Mouse (Mus musculus) bone marrow, adult 2 months (tissue): Measurements from ENCODE around the gene Ubxn6.

Source experiments
- CTCF ChIP-seq: fragments of 200-500 bp; IDR thresholded peaks from 2 replicates; pipeline ENCODE4 v1.5.1; 2011; ENCODE audit warnings: low read length, control low read depth; ENCODE audit not compliant: control insufficient read depth, insufficient read depth
- POLR2A ChIP-seq: fragments of 200-500 bp; IDR thresholded peaks from 2 replicates; pipeline ENCODE4 v1.6.1; 2011; ENCODE audit warnings: low read depth, mild to moderate bottlenecking, control low read depth, low read length, borderline replicate concordance; ENCODE audit not compliant: control insufficient read depth

DNA sequence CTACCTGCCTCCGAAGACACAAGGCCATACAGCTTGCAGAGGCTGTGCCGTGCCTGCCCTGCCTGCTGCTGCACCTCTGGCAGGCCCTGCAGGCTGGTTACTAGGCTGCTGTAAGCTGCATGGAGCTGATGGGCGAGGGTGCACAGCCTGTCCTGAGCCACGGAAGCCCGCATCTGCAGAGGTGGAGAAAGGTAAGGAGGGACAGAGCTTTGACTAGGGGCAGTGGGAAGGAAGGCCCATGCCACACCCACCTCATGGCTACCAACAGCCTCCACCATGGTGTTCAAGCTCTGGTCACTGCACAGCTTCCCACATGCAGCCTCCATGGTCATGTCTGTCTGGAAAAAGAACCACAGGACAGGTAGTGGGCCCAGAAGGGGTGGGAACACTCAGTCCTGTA, 27.3 kb upstream of the Ubxn6 start:
- TF ChIP-seq CTCF = no peak
- no peak for TF ChIP-seq POLR2A
